Mouse (Mus musculus): ENCODE measurements around the gene Slc6a17. TPM values are rescaled to one million over a fixed set of nuclear protein-coding genes. Genes with fewer than 3 reads are reported as not detected.

The Slc6a17 gene
- total RNA-seq, 2 experiments from 2014 or later: not detected

- ATAC-seq (replicated peaks; ENCODE audit: low FRiP score, low TSS enrichment, poor library complexity, severe bottlenecking): no peak
Observed at GRCm38 (mm10) chr3:107529182-107529581, 11.4 kb upstream of the Slc6a17 start.

GRCm38 (mm10) chr3:107528401-107529118 lies 10.7 kb upstream of the Slc6a17 start:
- no peak for ATAC-seq (replicated peaks; ENCODE audit: low FRiP score, low TSS enrichment, poor library complexity, severe bottlenecking)

- ATAC-seq (replicated peaks; ENCODE audit: low FRiP score, low TSS enrichment, poor library complexity, severe bottlenecking): no peak
Observed at GRCm38 (mm10) chr3:107524547-107524946, 6.7 kb upstream of the Slc6a17 start.

- ATAC-seq (replicated peaks; ENCODE audit: low FRiP score, low TSS enrichment, poor library complexity, severe bottlenecking): no peak
Observed at GRCm38 (mm10) chr3:107520931-107521330, 3.1 kb upstream of the Slc6a17 start.

- no peak for ATAC-seq (replicated peaks; ENCODE audit: low FRiP score, low TSS enrichment, poor library complexity, severe bottlenecking)
Observed at GRCm38 (mm10) chr3:107516776-107517630, 815 bp downstream of the Slc6a17 start.

GRCm38 (mm10) chr3:107515989-107516388 lies 1.8 kb downstream of the Slc6a17 start:
- no peak for ATAC-seq (replicated peaks; ENCODE audit: low FRiP score, low TSS enrichment, poor library complexity, severe bottlenecking)

- ATAC-seq (replicated peaks; ENCODE audit: low FRiP score, low TSS enrichment, poor library complexity, severe bottlenecking): no peak
Observed at GRCm38 (mm10) chr3:107511416-107511815, 6.4 kb downstream of the Slc6a17 start.

- no peak for ATAC-seq (replicated peaks; ENCODE audit: low FRiP score, low TSS enrichment, poor library complexity, severe bottlenecking)
Observed at GRCm38 (mm10) chr3:107508696-107509095, 9.1 kb downstream of the Slc6a17 start.

- ATAC-seq (replicated peaks; ENCODE audit: low FRiP score, low TSS enrichment, poor library complexity, severe bottlenecking): no peak
Observed at GRCm38 (mm10) chr3:107507966-107508365, 9.9 kb downstream of the Slc6a17 start.

- no peak for ATAC-seq (replicated peaks; ENCODE audit: low FRiP score, low TSS enrichment, poor library complexity, severe bottlenecking)
Observed at GRCm38 (mm10) chr3:107506531-107506930, 11.3 kb downstream of the Slc6a17 start.

GRCm38 (mm10) chr3:107505464-107506367 lies 12.1 kb downstream of the Slc6a17 start:
- ATAC-seq (replicated peaks; ENCODE audit: low FRiP score, low TSS enrichment, poor library complexity, severe bottlenecking): no peak

GRCm38 (mm10) chr3:107504542-107504941 lies 13.3 kb downstream of the Slc6a17 start:
- no peak for ATAC-seq (replicated peaks; ENCODE audit: low FRiP score, low TSS enrichment, poor library complexity, severe bottlenecking)

- no peak for ATAC-seq (replicated peaks; ENCODE audit: low FRiP score, low TSS enrichment, poor library complexity, severe bottlenecking)
Observed at GRCm38 (mm10) chr3:107503716-107504115, 14.1 kb downstream of the Slc6a17 start.

- ATAC-seq (replicated peaks; ENCODE audit: low FRiP score, low TSS enrichment, poor library complexity, severe bottlenecking): no peak
Observed at GRCm38 (mm10) chr3:107501702-107502151, 16.1 kb downstream of the Slc6a17 start.

- no peak for ATAC-seq (replicated peaks; ENCODE audit: low FRiP score, low TSS enrichment, poor library complexity, severe bottlenecking)
Observed at GRCm38 (mm10) chr3:107500301-107500700, 17.5 kb downstream of the Slc6a17 start.

GRCm38 (mm10) chr3:107496086-107496850 lies 21.6 kb downstream of the Slc6a17 start:
- no peak for ATAC-seq (replicated peaks; ENCODE audit: low FRiP score, low TSS enrichment, poor library complexity, severe bottlenecking)

GRCm38 (mm10) chr3:107495524-107495923 lies 22.3 kb downstream of the Slc6a17 start:
- ATAC-seq (replicated peaks; ENCODE audit: low FRiP score, low TSS enrichment, poor library complexity, severe bottlenecking): no peak

- 0 out of 2 replicates have a peak, but pooled peaks have one; percentile 29 for ATAC-seq (replicated peaks; ENCODE audit: low FRiP score, low TSS enrichment, poor library complexity, severe bottlenecking)
Observed at GRCm38 (mm10) chr3:107491459-107491858, 26.4 kb downstream of the Slc6a17 start.

- no peak for ATAC-seq (replicated peaks; ENCODE audit: low FRiP score, low TSS enrichment, poor library complexity, severe bottlenecking)
Observed at GRCm38 (mm10) chr3:107488637-107489036, 29.2 kb downstream of the Slc6a17 start.

Data from megakaryocyte-erythroid progenitor cell, adult 5-6 weeks (primary cell).